Mouse (Mus musculus) monocyte, adult 5-6 weeks (primary cell): ENCODE measurements around the gene Hoxb1. TPM values are rescaled to one million over a fixed set of nuclear protein-coding genes. Genes with fewer than 3 reads are reported as not detected.

Experiments
- ATAC-seq: fragments of 153-309, 156-312 bp; replicated peaks from 2 replicates; pipeline ENCODE4 v1.8.0; 2017; ENCODE audit warnings: mild to moderate bottlenecking; ENCODE audit not compliant: low TSS enrichment, insufficient number of reproducible peaks, severe bottlenecking, poor library complexity, low FRiP score
- total RNA-seq: library from RNA; stranded (forward); fragments of 200-1000, 200-491, 200-594 nt; gene quantifications from 3 replicates; pipeline ENCODE4 v1.2.3, GENCODE M21; 2017

The Hoxb1 gene
- total RNA-seq, 1 experiment from 2014 or later: not detected

GRCm38 (mm10) chr11:96347717-96348116 is 17.8 kb upstream of the Hoxb1 start:
- no peak for ATAC-seq

- no peak for ATAC-seq
Measured at GRCm38 (mm10) chr11:96348141-96348928, 17.2 kb upstream of the Hoxb1 start.

- ATAC-seq: no peak
Measured at GRCm38 (mm10) chr11:96348988-96349387, 16.6 kb upstream of the Hoxb1 start.

- ATAC-seq: no peak
Measured at GRCm38 (mm10) chr11:96349491-96350340, 15.8 kb upstream of the Hoxb1 start.

GRCm38 (mm10) chr11:96350341-96350624 is 15.3 kb upstream of the Hoxb1 start, which contains the start of gene Hoxb2:
Gene Hoxb2, plus strand, starts transcription at chr11:96350525.
- no peak for ATAC-seq

- no peak for ATAC-seq
Measured at GRCm38 (mm10) chr11:96350791-96351190, 14.8 kb upstream of the Hoxb1 start.

GRCm38 (mm10) chr11:96351312-96351711 is 14.2 kb upstream of the Hoxb1 start:
- ATAC-seq: no peak

GRCm38 (mm10) chr11:96351831-96352230 is 13.7 kb upstream of the Hoxb1 start:
- ATAC-seq: no peak

- no peak for ATAC-seq
Measured at GRCm38 (mm10) chr11:96352691-96353521, 12.6 kb upstream of the Hoxb1 start.

GRCm38 (mm10) chr11:96353522-96353841 is 12.1 kb upstream of the Hoxb1 start:
- ATAC-seq: no peak

GRCm38 (mm10) chr11:96353939-96354338 is 11.6 kb upstream of the Hoxb1 start:
- ATAC-seq: no peak

GRCm38 (mm10) chr11:96354376-96354775 is 11.2 kb upstream of the Hoxb1 start:
- no peak for ATAC-seq

GRCm38 (mm10) chr11:96354801-96355311 is 10.7 kb upstream of the Hoxb1 start:
- ATAC-seq: no peak

GRCm38 (mm10) chr11:96363807-96364206 is 1.7 kb upstream of the Hoxb1 start:
- ATAC-seq: no peak

- ATAC-seq: no peak
Measured at GRCm38 (mm10) chr11:96366092-96367041, 815 bp downstream of the Hoxb1 start.

GRCm38 (mm10) chr11:96367141-96367540 is 1.6 kb downstream of the Hoxb1 start:
- no peak for ATAC-seq

- no peak for ATAC-seq
Measured at GRCm38 (mm10) chr11:96368686-96369085, 3.1 kb downstream of the Hoxb1 start.

- ATAC-seq: no peak
Measured at GRCm38 (mm10) chr11:96369140-96369539, 3.6 kb downstream of the Hoxb1 start.
